Mouse (Mus musculus): Measurements from ENCODE around the gene Slitrk2.

Gene Slitrk2

GRCm38 (mm10) chrX:66648911-66649620, at the start of gene Slitrk2:
Gene Slitrk2, plus strand, starts transcription at chrX:66649318.
- no peak for DNase-seq (ENCODE audit: low read depth)

- no peak for DNase-seq (ENCODE audit: low read depth)
Measured at GRCm38 (mm10) chrX:66605490-66605889, 43.6 kb upstream of the Slitrk2 start.

- DNase-seq (ENCODE audit: low read depth), result peak; percentile 8
Measured at GRCm38 (mm10) chrX:66652455-66653144, 3.5 kb downstream of the Slitrk2 start.

GRCm38 (mm10) chrX:66657365-66657764, 8.2 kb downstream of the Slitrk2 start:
- peak; percentile 9 for DNase-seq (ENCODE audit: low read depth)

- DNase-seq (ENCODE audit: low read depth), result no peak
Measured at GRCm38 (mm10) chrX:66676959-66677358, 27.8 kb downstream of the Slitrk2 start.

GRCm38 (mm10) chrX:66678646-66679045, 29.5 kb downstream of the Slitrk2 start:
- no peak for DNase-seq (ENCODE audit: low read depth)
